Mouse (Mus musculus): ENCODE measurements at regions not wholly inside any gene's neighbourhood (a gene's known extent, or its start where the extent isn't known, plus 50 kb on each side); places are given as distances from the start of the nearest gene placed in this dataset.

- Histone ChIP-seq H3K36me3 (no peaks in the 10 kb centered on the region), H3K4me1 (no peaks in the 10 kb centered on the region), H3K27me3 (no peaks in the 10 kb centered on the region), H3K27ac (no peak overlapping the region), H3K4me2 (replicated peaks) (no peak overlapping the region), H3K9me3 (no peaks in the 10 kb centered on the region), H3K9ac (no peak overlapping the region), H3K4me3 (no peak overlapping the region)
- no peak for ATAC-seq (ENCODE audit: insufficient number of reproducible peaks, insufficient read depth, low FRiP score, low TSS enrichment)
- 83% methylated on average over 2 of the region's 2 CpGs for WGBS
Observed at GRCm38 (mm10) chr13:39566491-39566890, 605.8 kb upstream of the Slc35b3 start.

DNA sequence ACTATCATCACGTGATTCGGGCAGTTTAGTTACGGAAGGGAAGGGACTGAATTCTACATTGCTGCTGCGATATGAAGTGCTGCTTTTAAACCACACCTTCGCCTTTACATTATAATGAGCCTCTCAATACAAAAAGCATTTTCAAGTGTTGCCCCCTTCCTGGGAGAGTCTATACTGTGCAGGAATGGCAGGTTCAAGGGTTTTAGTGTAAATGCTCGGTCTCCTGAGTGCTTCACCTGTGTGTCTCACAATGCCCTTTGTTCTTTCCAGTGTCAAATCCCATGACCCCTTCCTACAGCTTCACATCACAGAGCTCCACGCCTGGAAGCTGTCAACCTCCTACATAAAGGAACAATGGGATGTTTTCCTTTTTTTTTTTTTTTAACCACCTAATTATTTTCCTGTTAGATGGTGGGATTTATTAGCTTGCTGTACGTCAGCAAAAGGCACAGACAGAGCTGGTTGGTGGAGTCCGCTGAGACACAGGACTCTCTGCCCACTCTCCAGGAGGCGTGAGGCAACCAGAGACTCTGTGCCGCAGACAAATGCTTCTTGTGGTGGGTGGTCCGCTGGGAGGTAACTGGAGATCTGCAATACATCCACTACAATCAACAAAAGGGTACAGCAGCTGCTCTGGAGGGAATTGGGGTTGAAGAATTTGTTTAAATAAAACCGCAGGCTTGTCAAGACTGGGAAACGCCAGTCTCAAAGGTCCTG, 577.2 kb upstream of the Slc35b3 start:
- Histone ChIP-seq H3K9me3 (no peaks in the 10 kb centered on the region), H3K27me3 (no peaks in the 10 kb centered on the region; the same call in 1 of the 2 replicates), H3K4me3 (no peak overlapping the region), H3K4me2 (replicated peaks) (peak overlapping the region; percentile 21), H3K9ac (no peak overlapping the region), H3K4me1 (peaks cover 13% of the 10 kb centered on the region; the same call in 1 of the 2 replicates), H3K36me3 (no peaks in the 10 kb centered on the region), H3K27ac (no peak overlapping the region)
- ATAC-seq (ENCODE audit: insufficient number of reproducible peaks, insufficient read depth, low FRiP score, low TSS enrichment), result no peak
- WGBS, result 33% methylated on average over 14 of the region's 14 CpGs

DNA sequence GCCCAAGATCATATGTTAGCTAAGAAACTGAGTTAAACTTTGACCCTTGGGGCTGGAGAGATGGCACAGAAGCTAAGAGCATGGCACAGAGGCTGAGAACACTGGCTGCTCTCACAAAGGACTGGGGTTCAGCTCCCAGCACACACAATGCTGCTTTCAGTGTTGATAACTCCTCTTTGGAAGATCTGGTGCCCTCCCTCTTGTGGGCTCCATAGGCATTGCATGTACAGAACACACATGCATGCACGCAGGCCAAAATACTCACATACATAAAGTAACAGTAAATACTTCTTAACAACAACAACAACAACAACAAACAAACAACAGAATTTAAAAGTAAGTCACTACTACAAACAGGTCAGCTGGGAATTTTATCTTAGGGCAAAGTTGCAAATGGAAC, 565.8 kb upstream of the Slc35b3 start:
- H3K36me3 ChIP-seq, result no peaks in the 10 kb centered on the region
- no peak overlapping the region for H3K27ac ChIP-seq
- no peaks in the 10 kb centered on the region for H3K9me3 ChIP-seq
- H3K4me1 ChIP-seq, result 0 out of 2 replicates have a peak, but pooled peaks cover 4% of the 10 kb centered on the region
- ATAC-seq (ENCODE audit: insufficient number of reproducible peaks, insufficient read depth, low FRiP score, low TSS enrichment), result no peak
- no peak overlapping the region for H3K4me2 ChIP-seq (replicated peaks)
- 87% methylated on average over 1 of the region's 1 CpGs for WGBS
- no peak overlapping the region for H3K9ac ChIP-seq
- H3K27me3 ChIP-seq, result no peaks in the 10 kb centered on the region
- no peak overlapping the region for H3K4me3 ChIP-seq

- no peak for ATAC-seq (ENCODE audit: insufficient number of reproducible peaks, insufficient read depth, low FRiP score, low TSS enrichment)
- Histone ChIP-seq H3K9me3 (no peaks in the 10 kb centered on the region), H3K27ac (no peak overlapping the region), H3K4me1 (0 out of 2 replicates have a peak, but pooled peaks cover 4% of the 10 kb centered on the region), H3K27me3 (no peaks in the 10 kb centered on the region), H3K9ac (no peak overlapping the region), H3K4me2 (replicated peaks) (peak overlapping the region; percentile 26; the same call in 1 of the 2 replicates), H3K4me3 (no peak overlapping the region), H3K36me3 (no peaks in the 10 kb centered on the region)
- WGBS, result 21% methylated on average over 9 of the region's 9 CpGs
Observed at GRCm38 (mm10) chr13:39523856-39524301, 563.2 kb upstream of the Slc35b3 start.

DNA sequence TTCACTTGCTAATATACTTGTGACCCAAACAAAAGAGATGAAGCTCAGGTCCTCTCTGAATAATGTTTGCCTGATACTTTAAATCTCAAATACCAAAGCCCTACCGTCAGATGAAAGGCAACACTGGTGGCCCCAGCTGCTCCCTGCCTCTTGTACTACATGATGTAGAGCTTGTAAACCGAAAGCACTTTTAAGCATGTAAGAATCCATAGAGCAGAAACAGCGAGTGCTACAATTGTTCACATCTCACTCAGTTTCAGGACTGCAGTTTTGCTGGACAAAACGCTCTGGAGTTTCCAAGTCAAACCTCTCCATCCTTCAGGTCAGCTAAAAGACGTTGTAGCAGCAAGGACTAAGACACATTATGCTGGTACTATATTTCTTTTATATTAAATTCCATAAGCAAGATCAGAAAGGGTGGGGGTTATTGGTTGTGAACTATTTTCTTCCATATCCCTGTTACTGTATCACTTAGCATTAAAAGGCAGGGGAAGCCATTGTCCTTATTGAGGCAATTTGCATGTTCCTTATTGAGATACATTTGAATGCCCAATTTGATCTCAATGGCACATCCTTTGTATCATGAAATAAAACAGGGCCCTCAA, 562.7 kb upstream of the Slc35b3 start:
- no peak overlapping the region for H3K27ac ChIP-seq
- H3K9me3 ChIP-seq, result no peaks in the 10 kb centered on the region
- no peak overlapping the region for H3K4me3 ChIP-seq
- no peaks in the 10 kb centered on the region for H3K36me3 ChIP-seq
- no peaks in the 10 kb centered on the region for H3K27me3 ChIP-seq
- ATAC-seq (ENCODE audit: insufficient number of reproducible peaks, insufficient read depth, low FRiP score, low TSS enrichment), result no peak
- no peak overlapping the region for H3K9ac ChIP-seq
- H3K4me1 ChIP-seq, result 0 out of 2 replicates have a peak, but pooled peaks cover 4% of the 10 kb centered on the region
- H3K4me2 ChIP-seq (replicated peaks), result no peak overlapping the region
- WGBS, result 50% methylated on average over 5 of the region's 5 CpGs

- Histone ChIP-seq H3K36me3 (no peaks in the 10 kb centered on the region), H3K4me3 (no peak overlapping the region), H3K4me2 (replicated peaks) (no peak overlapping the region), H3K9ac (no peak overlapping the region), H3K9me3 (no peaks in the 10 kb centered on the region), H3K27me3 (no peaks in the 10 kb centered on the region), H3K27ac (no peak overlapping the region), H3K4me1 (0 out of 2 replicates have a peak, but pooled peaks cover 4% of the 10 kb centered on the region)
- ATAC-seq (ENCODE audit: insufficient number of reproducible peaks, insufficient read depth, low FRiP score, low TSS enrichment), result no peak
- 94% methylated on average over 9 of the region's 9 CpGs for whole genome bisulfite sequencing
Observed at GRCm38 (mm10) chr13:39520846-39521245, 560.2 kb upstream of the Slc35b3 start.

DNA sequence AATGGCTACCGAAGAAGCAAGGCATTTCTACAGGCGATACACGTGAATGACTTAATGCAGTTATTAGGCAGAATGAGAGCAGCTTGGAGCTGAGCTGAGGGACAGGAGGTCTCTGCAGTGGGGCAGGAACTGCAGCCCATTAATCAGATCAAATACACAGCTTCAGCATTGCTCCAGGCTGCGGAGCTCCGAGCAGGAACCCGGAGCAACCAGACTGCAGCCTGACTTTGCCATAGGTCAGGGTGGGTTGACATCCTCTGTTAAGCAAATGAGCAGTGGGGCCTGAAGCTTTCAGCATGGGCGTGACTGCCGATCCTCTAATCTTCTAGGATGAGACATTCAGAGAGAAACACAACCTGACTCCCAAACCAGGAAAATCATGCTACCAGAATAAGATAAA, 555.4 kb upstream of the Slc35b3 start:
- ATAC-seq (ENCODE audit: insufficient number of reproducible peaks, insufficient read depth, low FRiP score, low TSS enrichment), result no peak
- Histone ChIP-seq H3K9me3 (no peaks in the 10 kb centered on the region), H3K4me3 (no peak overlapping the region), H3K9ac (no peak overlapping the region), H3K27ac (no peak overlapping the region), H3K4me1 (no peaks in the 10 kb centered on the region), H3K36me3 (no peaks in the 10 kb centered on the region), H3K27me3 (no peaks in the 10 kb centered on the region), H3K4me2 (replicated peaks) (no peak overlapping the region)
- WGBS, result 41% methylated on average over 8 of the region's 8 CpGs

- Histone ChIP-seq H3K4me3 (no peak overlapping the region), H3K27ac (no peak overlapping the region), H3K9ac (no peak overlapping the region), H3K4me1 (no peaks in the 10 kb centered on the region), H3K9me3 (no peaks in the 10 kb centered on the region), H3K4me2 (replicated peaks) (no peak overlapping the region), H3K36me3 (no peaks in the 10 kb centered on the region), H3K27me3 (no peaks in the 10 kb centered on the region)
- no peak for ATAC-seq (ENCODE audit: insufficient number of reproducible peaks, insufficient read depth, low FRiP score, low TSS enrichment)
- 68% methylated on average over 7 of the region's 7 CpGs for WGBS
Observed at GRCm38 (mm10) chr13:39489806-39490205, 529.1 kb upstream of the Slc35b3 start.

DNA sequence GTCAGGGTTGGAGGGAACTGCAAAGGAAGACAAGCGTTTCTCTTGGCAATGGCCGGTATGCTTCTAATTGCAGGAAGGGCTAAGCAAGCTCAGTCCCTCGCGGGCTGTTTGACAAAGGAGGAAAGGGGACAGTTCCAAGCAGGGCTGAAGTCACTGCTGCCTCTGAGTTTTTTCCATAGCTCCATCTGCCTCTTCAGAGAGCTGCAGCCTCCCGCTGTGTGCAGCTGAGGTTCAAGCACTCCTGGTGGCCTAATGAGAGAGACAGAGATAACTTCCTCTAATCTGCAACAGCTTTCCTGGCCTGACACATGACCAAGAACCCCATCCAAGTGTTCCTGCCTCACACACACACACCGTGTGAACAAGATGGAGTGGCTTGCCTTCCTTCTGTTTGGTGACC, 511.9 kb upstream of the Slc35b3 start:
- Histone ChIP-seq H3K4me2 (replicated peaks) (no peak overlapping the region), H3K27ac (no peak overlapping the region), H3K9me3 (no peaks in the 10 kb centered on the region), H3K4me1 (no peaks in the 10 kb centered on the region), H3K9ac (no peak overlapping the region), H3K36me3 (no peaks in the 10 kb centered on the region), H3K4me3 (no peak overlapping the region), H3K27me3 (no peaks in the 10 kb centered on the region)
- ATAC-seq (ENCODE audit: insufficient number of reproducible peaks, insufficient read depth, low FRiP score, low TSS enrichment), result no peak
- 54% methylated on average over 6 of the region's 6 CpGs for WGBS

- Histone ChIP-seq H3K4me1 (no peaks in the 10 kb centered on the region), H3K9me3 (no peaks in the 10 kb centered on the region), H3K27me3 (0 out of 2 replicates have a peak, but pooled peaks cover 11% of the 10 kb centered on the region), H3K27ac (no peak overlapping the region), H3K4me2 (replicated peaks) (no peak overlapping the region), H3K4me3 (no peak overlapping the region), H3K9ac (no peak overlapping the region), H3K36me3 (no peaks in the 10 kb centered on the region)
- WGBS, result 92% methylated on average over 13 of the region's 13 CpGs
- ATAC-seq (ENCODE audit: insufficient number of reproducible peaks, insufficient read depth, low FRiP score, low TSS enrichment), result no peak; the same call in 1 of the 2 replicates
Observed at GRCm38 (mm10) chr13:39441799-39442198, 481.1 kb upstream of the Slc35b3 start.

DNA sequence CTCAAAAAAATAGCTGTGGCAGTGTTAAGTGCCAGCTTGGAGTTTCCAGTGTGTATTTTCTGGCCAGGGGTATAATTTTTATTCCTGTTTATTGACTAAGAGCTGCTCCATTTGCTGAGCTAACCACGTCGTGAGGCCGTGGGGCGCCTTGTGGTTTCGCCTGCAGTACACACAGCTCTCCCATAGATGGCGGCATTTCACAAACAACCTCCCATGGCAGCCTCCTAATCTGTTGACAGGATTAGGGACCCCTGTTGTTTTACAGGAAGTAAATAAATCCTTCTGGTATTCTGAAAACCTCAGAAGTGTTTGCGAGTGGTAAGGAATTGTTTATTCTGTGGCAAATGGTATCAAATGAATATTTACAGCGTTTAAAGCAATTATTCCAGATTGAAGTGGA, 480.2 kb upstream of the Slc35b3 start:
- 29% methylated on average over 8 of the region's 8 CpGs for WGBS
- H3K27me3 ChIP-seq, result 0 out of 2 replicates have a peak, but pooled peaks cover 11% of the 10 kb centered on the region
- H3K4me1 ChIP-seq, result no peaks in the 10 kb centered on the region
- H3K4me2 ChIP-seq (replicated peaks), result no peak overlapping the region
- 0 out of 2 replicates have a peak, but pooled peaks have one; percentile 10 for ATAC-seq (ENCODE audit: insufficient number of reproducible peaks, insufficient read depth, low FRiP score, low TSS enrichment)
- H3K36me3 ChIP-seq, result no peaks in the 10 kb centered on the region
- no peaks in the 10 kb centered on the region for H3K9me3 ChIP-seq
- no peak overlapping the region for H3K9ac ChIP-seq
- H3K27ac ChIP-seq, result no peak overlapping the region
- no peak overlapping the region for H3K4me3 ChIP-seq

- no peaks in the 10 kb centered on the region for H3K36me3 ChIP-seq
- no peak overlapping the region for H3K4me2 ChIP-seq (replicated peaks)
- no peak for ATAC-seq (ENCODE audit: insufficient number of reproducible peaks, insufficient read depth, low FRiP score, low TSS enrichment)
- WGBS, result 91% methylated on average over 10 of the region's 10 CpGs
- no peak overlapping the region for H3K9ac ChIP-seq
- H3K4me3 ChIP-seq, result no peak overlapping the region
- H3K27ac ChIP-seq, result no peak overlapping the region
- 0 out of 2 replicates have a peak, but pooled peaks cover 11% of the 10 kb centered on the region for H3K27me3 ChIP-seq
- H3K9me3 ChIP-seq, result no peaks in the 10 kb centered on the region
- H3K4me1 ChIP-seq, result no peaks in the 10 kb centered on the region
Observed at GRCm38 (mm10) chr13:39440336-39440735, 479.7 kb upstream of the Slc35b3 start.
